Mouse (Mus musculus) layer of hippocampus, adult 2 months (tissue): ENCODE results near the gene Crk. TPM values are rescaled to one million over a fixed set of nuclear protein-coding genes. Genes with fewer than 3 reads are reported as not detected.
"Not testable (repeated sequence)": the region's sequence is repeated elsewhere in the genome, so short reads cannot be mapped to it uniquely, and the experiment has no call there.

ENCODE experiments used
- DNase-seq, 2 experiments: peaks; one replicate each; pipeline ENCODE4 v3.0.0; 2022; ENCODE audit warnings: low spot score in 2 of 2
- H3K27ac ChIP-seq: fragments of 200-600 bp; 2 replicates; pipeline ENCODE4 v1.8.1; 2022
- H3K4me3 ChIP-seq: fragments of 200-600 bp; 2 replicates; pipeline ENCODE4 v1.8.1; 2022; ENCODE audit warnings: mild to moderate bottlenecking
- CTCF ChIP-seq: fragments of 200-600 bp; conservative IDR thresholded peaks from 2 replicates; pipeline ENCODE4 v1.8.1; 2022; ENCODE audit warnings: antibody characterized with exemption, mild to moderate bottlenecking, moderate library complexity
- total RNA-seq, 2 experiments: library from RNA; stranded (reverse); gene quantifications; 2 replicates each; pipeline ENCODE4 v1.2.3; 2021

Crk gene
- total RNA-seq, 2 experiments from 2014 or later: 123 to 136 TPM

DNA sequence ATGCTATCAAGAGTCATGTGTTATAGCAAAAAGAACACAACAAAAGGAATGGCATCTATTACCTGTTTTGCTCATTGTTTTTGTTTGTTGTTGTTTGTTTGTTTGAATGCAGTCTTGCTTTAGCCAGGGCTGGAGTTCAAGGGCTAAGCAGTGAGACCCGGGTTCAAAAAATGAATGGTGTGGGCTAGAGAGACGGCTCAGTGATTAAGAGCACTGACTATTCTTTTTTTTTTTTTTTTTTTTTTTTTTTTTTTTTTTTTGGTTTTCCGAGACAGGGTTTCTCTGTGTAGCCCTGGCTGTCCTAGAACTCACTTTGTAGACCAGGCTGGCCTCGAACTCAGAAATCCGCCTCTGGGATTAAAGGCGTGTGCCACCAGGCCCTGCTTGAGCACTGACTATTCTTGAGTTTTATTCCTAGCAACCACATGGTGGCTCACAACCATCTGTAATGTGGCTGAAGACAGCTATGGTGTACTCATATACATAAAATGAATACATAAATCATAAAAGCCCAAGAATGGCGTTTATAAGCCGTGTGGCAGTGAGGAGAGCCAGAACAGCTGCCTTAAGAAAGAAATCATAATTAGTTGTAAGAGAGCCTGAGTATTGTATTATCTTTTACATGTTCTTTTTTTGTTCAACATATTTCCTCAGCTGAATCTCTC is 37.7 kb downstream of the Crk start:
- Histone ChIP-seq H3K27ac (no peak overlapping the region), H3K4me3 (no peak overlapping the region)
- peak; percentile 31 for TF ChIP-seq CTCF
- DNase-seq: no peak

DNA sequence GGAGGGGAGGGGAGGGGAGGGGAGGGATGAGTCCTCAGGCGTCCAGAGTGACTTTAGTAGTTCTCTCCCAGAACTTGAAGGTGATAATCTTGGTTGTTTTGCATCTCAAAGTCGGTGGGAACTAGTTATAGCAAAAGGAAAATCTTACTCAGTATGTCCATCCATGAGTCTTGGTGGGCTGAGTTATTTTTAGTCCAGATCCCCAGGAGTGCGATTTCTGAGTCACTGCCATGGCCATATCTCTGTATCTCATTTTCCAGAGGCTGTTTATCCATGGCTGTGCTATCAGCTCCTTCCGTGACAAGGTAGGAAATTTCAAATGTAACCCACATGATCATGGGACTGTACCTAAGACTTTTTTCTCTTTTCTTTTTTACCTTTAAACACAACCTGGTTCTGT is 43.3 kb downstream of the Crk start:
- no peak overlapping the region for H3K4me3 ChIP-seq
- TF ChIP-seq CTCF: no peak
- no peak for DNase-seq
- H3K27ac ChIP-seq: no peak overlapping the region

DNA sequence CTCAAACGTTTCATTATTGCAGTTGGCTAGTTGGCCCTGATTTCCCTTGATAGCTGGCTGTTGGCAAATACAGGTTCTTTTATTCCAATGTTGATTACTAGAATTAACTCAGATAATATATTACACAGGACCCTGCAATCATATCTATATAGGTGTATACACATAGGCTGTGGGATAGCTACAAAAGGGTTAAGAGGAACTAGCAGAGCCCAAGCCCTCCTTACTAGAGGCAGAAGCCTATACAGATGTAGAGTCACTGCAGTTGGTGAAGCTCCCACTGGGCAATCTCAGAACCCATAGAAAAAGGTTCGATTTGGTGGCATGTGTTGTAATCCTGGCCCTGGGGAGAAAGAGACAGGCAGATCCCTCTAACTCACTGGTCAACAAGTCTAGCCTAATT is 48.1 kb downstream of the Crk start:
- DNase-seq: no peak
- H3K4me3 ChIP-seq: no peak overlapping the region
- H3K27ac ChIP-seq: no peak overlapping the region
- TF ChIP-seq CTCF: no peak

DNA sequence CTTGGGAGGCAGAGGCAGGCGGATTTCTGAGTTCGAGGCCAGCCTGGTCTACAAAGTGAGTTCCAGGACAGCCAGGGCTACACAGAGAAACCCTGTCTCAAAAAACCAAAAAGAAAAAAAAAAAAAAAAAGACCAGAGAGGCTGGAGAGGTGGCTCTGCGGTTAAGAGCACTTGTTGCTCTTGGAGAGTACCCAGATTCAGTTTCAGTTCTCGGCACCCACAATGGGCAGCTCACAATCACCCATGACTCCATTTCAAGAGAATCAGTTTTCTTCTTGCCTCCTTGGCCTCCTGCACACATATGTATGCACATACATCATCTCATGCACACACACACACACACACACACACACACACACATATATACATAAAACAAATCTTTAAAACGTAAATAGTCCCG is 48.6 kb downstream of the Crk start:
- not testable (repeated sequence) for DNase-seq, H3K4me3 ChIP-seq, H3K27ac ChIP-seq

DNA sequence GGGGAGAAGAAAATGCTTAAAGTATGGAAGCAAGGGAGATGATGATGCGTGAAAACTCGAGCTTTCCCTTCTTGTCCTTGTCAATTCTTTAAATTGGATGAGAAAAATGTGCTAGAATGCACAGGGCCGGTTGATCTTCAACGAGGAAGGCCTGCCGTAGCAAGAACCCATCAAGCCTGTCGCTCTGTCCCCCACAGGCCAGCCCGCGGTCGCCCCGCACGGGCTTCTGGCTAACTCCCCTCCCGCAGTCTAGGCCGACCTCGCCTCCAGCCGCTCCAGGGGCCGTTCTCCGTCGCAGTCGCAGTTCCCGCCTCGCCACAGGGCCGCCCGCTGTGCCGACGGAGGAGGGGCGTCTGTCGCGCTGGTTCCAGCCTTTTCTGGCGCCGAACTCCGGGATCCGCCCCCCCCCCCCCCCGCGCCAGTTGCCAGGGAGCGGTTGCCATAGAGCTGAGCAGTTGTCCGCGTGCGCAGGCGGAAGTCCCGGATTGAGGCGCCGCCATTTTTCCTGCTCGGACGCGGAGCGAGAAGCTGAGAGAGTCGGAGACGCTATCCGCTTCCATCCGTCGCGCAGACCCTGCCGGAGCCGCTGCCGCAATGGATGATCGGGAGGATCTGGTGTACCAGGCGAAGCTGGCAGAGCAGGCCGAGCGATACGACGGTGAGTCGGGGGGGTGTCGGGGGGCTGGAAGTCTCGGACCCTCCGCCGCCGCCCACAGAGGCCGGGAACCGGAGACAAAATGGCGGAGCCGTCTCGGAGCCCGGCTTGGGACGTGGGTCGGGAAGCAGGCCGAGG is 53.6 kb downstream of the Crk start, which contains the start of gene Ywhae:
Ywhae (plus strand) TSS at position 436 of the 793 bp plus-strand sequence.
- peak within 1 kb of the TSS; percentile 71 for H3K4me3 ChIP-seq
- DNase-seq: peak; percentile 88 to 89
- no peak; the same call in 1 of the 2 replicates for TF ChIP-seq CTCF
- H3K27ac ChIP-seq: peak within 1 kb of the TSS; percentile 100

DNA sequence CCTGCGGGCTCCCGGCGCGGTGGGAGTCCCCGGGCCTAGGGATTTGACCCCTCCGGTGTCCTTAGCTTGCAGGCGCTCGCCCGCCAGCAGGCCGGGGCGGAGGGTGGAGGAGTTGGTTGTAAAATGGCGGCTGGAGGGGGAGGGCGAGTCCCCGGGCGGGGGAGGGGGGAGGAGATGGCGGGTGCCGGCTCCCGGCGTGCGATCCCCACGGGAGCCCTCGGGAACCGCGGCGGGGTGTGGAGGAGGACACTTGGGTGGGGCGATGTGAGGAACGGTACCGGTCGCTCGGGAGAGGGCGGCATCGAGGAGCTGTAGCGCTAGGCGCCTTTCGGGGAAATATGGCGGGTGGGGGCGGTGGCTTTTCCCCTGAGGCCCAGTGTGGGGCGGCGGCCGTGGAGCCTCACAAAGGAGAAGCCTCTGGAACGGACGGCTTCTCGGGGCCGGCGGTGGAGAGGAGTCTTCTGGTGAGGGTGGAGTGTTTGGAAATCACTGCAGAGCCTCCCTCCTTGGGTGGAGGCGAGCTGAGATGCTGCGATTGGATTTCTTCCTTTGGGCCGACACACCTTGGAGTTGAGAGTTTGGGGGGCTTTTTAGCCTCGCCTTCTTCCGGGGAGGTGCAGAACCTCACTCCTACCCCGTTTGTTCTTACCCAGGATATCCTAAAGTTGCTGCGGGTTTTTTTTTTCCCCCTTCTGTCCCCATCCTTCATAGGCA is 54.3 kb downstream of the Crk start:
- Histone ChIP-seq H3K4me3 (peak overlapping the region; percentile 71), H3K27ac (peak overlapping the region; percentile 100)
- peak; percentile 46 to 60 for DNase-seq
- no peak; the same call in 1 of the 2 replicates for TF ChIP-seq CTCF

DNA sequence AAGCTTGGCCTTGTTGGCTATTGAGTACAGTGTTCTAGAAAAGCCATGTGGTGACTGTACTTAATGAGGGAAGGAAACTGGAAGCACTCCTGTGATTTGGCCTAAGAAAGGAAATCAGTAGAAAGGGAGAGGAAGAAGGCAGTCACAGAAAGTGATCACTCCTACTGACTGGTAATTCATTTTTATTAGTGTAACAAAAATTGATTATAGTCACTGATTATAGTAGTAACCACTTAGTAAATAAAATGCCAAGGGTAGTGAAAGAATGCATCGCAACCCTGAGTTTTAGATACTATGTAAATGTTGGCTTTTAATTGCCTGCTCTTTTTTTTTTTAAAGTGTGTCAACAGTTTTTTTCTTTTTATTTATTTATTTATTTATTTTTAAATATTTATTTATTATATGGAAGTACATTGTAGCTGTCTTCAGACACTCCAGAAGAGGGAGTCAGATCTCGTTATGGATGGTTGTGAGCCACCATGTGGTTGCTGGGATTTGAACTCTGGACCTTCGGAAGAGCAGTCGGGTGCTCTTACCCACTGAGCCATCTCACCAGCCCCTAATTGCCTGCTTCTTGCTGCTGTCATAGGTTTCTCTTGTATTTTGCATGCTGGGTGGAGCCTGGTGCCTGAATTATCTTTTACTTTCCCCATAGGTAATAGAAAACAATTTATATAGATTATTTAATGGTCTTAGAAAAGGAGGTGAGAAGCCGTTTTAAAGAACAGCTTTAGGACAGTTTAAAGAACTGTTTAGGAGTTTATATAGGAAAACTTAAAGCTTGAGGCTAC is 56.6 kb downstream of the Crk start:
- no peak for DNase-seq
- TF ChIP-seq CTCF: no peak
- Histone ChIP-seq H3K27ac (no peak overlapping the region), H3K4me3 (peak overlapping the region; percentile 0; the same call in 1 of the 2 replicates)

DNA sequence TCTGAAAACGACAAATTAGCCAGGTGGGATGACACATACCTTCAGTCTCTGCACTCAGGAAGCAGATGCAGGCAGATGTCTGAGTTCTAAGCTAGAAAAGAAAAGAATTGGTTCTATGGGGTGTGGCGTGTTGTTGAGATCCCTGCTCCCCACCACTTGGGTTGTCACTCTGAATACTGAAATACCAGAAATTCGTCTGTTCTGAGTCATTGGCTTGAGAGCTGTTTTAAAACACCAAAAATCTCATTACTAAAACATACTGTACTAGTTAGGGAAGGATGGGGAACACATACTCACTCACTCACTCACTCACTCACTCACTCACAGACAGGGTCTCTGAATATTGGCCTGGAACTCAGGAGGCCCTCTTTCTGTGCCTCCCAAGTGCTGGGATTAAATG is 57.9 kb downstream of the Crk start:
- DNase-seq: no peak
- Histone ChIP-seq H3K4me3 (no peak overlapping the region; the same call in 1 of the 2 replicates), H3K27ac (no peak overlapping the region)

DNA sequence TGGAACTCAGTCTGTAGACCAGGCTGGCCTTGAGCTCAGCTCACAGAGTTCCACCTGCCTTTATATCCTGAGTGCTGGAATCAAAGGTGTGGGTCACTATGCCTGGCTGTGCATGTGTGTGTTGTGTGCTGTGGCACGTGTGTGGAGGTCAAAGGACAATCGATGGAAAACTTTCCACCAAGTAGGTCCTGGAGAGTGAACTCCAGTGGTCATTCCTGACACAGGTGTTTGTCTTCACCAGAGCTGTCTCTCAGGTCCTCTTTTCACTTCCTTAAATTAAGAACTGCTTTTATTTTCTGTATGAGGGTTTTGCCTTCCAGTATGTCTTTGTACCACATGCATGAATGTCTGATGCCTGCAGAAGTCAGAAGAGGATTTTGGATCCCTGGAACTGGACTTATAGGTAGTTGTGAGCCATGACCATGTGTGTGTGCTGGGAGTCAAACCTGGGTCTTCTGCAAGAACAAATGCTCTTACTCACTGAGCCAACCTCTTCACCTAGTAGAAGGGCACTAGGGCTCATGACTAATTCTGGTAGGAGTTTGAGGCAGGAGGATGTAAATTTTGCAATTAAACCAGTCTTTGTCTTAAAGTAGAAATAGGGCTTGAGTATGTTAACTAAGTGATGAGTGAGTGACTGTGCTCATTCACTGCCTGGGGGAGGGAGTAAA is 58.9 kb downstream of the Crk start:
- Histone ChIP-seq H3K27ac (no peak overlapping the region), H3K4me3 (no peak overlapping the region)
- no peak for TF ChIP-seq CTCF
- no peak for DNase-seq

More for the DNA sequence above, 57.9 kb downstream of the Crk start:
- no peak for TF ChIP-seq CTCF

DNA sequence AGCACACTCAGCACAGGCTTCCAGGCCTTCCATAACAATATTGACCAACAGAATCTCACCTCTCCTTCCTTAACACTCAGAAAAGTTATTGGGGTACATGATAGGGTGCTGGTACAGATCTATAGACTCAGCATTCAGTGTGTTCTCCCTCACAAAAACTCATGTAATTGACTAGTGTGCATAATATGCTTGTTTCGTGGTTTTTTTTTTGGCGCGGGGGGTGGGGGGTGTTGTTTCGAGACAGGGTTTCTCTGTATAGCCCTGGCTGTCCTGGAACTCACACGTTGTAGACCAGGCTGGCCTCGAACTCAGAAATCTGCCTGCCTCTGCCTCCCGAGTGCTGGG is 59.4 kb downstream of the Crk start:
- no peak for DNase-seq
- no peak for TF ChIP-seq CTCF
- no peak overlapping the region for H3K27ac ChIP-seq
- no peak overlapping the region for H3K4me3 ChIP-seq

DNA sequence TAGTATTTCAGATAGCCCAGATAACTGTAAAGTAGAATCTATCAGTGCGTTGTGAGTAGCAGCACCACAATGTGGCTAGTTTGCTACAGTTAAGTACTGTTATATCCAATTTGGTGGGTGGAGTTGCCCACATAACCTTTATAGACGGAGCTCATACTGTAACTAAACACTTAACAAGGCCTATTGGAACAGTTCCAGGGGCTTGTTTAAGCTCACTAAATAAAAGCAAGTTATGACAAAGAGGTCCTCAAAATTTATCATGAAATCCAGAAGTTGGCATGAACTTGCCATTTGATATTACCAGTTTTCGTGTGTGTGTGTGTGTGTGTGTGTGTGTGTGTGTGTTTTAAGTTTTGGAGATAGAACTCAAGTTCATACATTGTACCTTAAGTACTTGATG is 61.1 kb downstream of the Crk start:
- no peak for DNase-seq
- no peak for TF ChIP-seq CTCF
- no peak overlapping the region for H3K27ac ChIP-seq
- H3K4me3 ChIP-seq: no peak overlapping the region

DNA sequence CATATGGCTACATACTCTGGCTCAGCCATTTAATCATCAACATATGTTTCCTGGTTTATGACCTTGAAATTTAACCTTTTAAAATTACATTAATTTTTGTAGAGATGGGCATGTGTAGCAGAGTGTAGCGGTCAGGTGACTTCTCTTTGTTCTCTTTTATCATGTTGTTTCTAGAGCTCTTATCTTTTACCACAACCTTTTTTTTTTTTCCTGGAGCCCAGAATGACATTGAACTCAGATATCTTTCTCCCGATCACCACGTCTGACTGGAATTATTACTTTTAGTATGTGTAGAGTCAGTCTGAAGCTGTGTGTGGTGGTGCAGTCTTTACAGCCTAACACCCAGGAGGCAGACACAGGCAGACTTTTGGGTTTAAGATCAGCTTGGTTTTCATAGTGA is 62.6 kb downstream of the Crk start:
- H3K4me3 ChIP-seq: no peak overlapping the region
- DNase-seq: no peak
- no peak overlapping the region for H3K27ac ChIP-seq
- TF ChIP-seq CTCF: no peak

DNA sequence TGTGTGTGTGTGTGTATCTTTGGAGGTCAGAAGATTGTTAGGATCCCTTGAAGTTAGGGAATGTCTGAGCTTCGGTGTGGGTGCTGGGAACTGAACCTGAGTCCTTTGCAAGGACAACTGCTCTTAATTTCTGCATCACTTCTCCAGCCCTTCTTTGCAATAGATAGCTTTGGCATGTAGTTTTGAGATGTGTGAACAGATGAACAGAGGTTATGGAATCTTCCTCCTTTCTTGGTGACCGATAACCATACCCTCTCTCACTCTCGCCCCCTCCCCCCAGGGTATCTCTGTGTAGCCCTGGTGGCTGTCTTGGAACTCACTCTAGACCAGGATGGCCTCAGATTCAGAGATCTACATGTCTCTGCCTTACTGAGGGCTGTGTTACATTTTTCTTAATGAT is 65.7 kb downstream of the Crk start:
- TF ChIP-seq CTCF: no peak

More for the DNA sequence above, 65.7 kb downstream of the Crk start:
- Histone ChIP-seq H3K27ac (no peak overlapping the region), H3K4me3 (no peak overlapping the region)
- DNase-seq: no peak
